Mouse (Mus musculus) lung, adult 2 months (tissue): ENCODE data around the gene Tmem235. TPM values are rescaled to one million over a fixed set of nuclear protein-coding genes. Genes with fewer than 3 reads are reported as not detected.
A peak's percentile ranks its signal among the peaks of the same experiment; 100 is the strongest.

ENCODE experiments used
- DNase-seq: peaks from one replicate; pipeline ENCODE4 v3.0.0; 2022
- H3K4me1 ChIP-seq: fragments of 200-500 bp; 2 replicates; pipeline ENCODE4 v1.6.1; 2011; ENCODE audit warnings: low read length; ENCODE audit not compliant: control insufficient read depth, insufficient read depth
- H3K4me3 ChIP-seq: fragments of 200-500 bp; replicated peaks from 2 replicates; pipeline ENCODE3; 2011; ENCODE audit warnings: low read depth, mild to moderate bottlenecking, control low read depth, low read length; ENCODE audit errors: extremely low read depth
- CTCF ChIP-seq: fragments of 200-500 bp; IDR thresholded peaks from 2 replicates; pipeline ENCODE4 v1.5.1; 2011; ENCODE audit warnings: mild to moderate bottlenecking, low read length, control low read depth; ENCODE audit not compliant: insufficient read depth
- POLR2A ChIP-seq: fragments of 200-500 bp; IDR thresholded peaks from 2 replicates; pipeline ENCODE4 v1.6.1; 2011; ENCODE audit warnings: low read depth, mild to moderate bottlenecking, control low read depth, low read length, borderline replicate concordance; ENCODE audit errors: extremely low read depth
- WGBS: fragments of 180-500 bp; shearing (Covaris S2); methylation state at CpG from one replicate; pipeline ENCODE4 v1.1.7; 2018; 5-methylcytosine and 5-hydroxymethylcytosine counted together
- polyA plus RNA-seq: library from polyadenylated mRNA; depleted of rRNA; stranded (reverse); fragments of >200 nt; gene quantifications from 2 replicates; pipeline ENCODE4 v1.2.3, GENCODE M21; 2012

Gene Tmem235
- polyA plus RNA-seq, 1 experiment, result not detected

DNA sequence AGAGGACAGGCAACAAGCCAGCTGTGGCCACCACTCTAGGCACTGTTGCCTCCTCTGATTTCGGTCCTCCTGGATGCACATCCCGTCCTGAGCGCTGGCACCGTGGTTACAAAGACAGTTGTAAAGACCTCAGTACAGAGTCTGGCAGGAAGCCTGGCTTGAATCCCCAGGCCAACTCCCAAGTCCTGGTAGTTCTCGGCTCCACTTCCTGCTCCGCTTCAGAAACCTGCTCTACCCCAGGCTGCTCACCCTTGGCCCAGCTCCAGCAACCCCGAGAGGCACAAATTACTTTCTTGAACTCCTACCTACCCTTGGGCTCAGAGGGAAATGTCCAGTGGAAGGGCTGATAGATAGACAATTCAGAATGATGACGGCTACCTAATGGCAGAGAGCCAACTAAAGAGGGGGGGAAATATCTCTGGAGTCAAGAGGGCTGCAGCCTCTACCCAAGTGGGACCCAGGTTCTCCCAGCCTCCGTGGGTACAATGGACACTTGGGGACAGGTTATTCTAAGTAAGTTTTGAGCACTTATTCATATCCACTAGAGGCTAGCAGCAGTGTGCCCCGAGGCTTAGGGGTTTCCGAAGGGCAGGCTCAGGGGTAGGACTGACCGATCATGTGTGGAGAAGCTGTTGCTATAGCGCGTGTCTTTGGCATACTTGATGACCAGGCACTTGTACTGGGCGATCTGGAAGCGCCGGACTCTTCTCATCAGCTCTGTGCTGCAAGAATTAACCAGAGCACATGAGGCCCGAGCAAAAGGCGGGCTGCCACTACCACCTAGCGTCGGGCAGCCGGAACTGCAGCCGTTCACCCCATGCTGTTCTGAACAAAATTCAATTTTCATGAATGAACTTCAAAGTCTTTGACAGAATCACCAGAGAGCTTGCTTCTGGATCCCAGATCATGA is 36.2 kb upstream of the Tmem235 start:
- Histone ChIP-seq H3K4me1 (peaks cover 29% of the 10 kb centered on the region), H3K4me3 (no peak overlapping the region)
- DNase-seq, result peak; percentile 81
- TF ChIP-seq CTCF (peak; percentile 93), POLR2A (no peak)
- WGBS, result 4% methylated on average over 23 of the region's 23 CpGs

DNA sequence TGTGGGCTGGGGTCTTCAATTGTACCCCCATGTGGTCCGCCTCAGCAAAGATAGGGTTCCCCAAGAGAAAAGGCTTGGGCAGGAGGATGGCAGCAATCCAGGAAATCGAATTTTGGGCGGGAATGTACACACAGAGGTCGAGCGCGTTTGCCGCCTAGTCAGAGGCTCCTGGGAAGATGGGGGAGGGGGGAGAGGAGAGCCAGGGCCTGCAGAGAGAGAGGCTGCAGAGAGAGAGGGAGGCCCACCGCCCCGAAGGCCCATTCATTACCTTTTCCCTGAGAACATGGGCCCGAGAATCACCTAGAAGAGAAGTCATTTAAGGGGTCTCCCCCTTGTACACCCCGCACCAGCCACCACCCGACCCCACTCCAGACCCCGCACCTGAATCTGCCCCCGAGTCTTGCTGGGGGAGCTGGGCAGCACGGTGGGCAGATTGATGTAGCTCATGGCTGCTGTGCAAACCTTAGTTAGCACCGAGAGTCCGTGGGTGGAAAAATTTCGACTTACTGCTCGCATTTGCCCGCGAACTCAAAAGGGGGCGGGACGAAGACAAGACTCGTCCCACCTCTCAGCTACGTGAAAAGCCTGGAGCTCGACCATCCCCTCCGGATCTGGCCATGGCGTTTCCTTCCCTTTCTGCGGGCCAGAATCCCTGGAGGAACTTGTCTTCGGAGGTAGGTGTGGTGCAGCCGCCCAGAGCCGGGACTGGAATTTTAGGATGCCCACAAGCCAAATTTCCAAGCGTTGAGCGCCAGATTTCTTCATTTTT is 35.0 kb upstream of the Tmem235 start, which contains the start of the genes Afmid and Tk1:
Gene Afmid, plus strand, starts transcription at position 592 of the 769 bp plus-strand sequence.
Gene Tk1, minus strand, starts transcription at position 760 of the 769 bp plus-strand sequence.
- no peak within 1 kb of the TSS for H3K4me3 ChIP-seq
- DNase-seq, result peak; percentile 59
- peaks cover 33% of the 10 kb centered on the region for H3K4me1 ChIP-seq
- WGBS, result under 1% methylated on average over 34 of the region's 34 CpGs
- TF ChIP-seq POLR2A, result no peak
- TF ChIP-seq CTCF, result no peak

DNA sequence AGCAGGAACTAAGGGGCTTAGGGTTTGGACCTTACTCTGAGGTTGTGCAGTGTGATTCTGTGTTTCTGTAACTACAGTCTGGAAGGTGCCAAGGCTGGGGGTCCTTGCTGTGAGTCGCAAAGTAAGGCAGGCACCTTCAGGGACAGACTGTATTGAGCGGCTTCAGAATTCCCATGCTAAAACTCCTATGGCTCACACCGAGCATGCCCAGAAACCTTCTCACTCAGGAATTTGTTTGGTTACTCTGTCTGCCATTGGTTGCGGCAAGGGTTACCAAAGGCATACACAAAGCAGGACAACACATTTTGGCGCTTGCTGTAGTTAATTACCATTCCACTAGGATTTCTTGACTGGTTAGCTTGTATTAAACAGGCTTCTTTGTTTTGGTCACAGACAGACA is 34.4 kb upstream of the Tmem235 start:
- no peak for DNase-seq
- TF ChIP-seq POLR2A (no peak), CTCF (no peak)
- peaks cover 33% of the 10 kb centered on the region for H3K4me1 ChIP-seq
- WGBS, result 27% methylated on average over 5 of the region's 5 CpGs
- no peak overlapping the region for H3K4me3 ChIP-seq

DNA sequence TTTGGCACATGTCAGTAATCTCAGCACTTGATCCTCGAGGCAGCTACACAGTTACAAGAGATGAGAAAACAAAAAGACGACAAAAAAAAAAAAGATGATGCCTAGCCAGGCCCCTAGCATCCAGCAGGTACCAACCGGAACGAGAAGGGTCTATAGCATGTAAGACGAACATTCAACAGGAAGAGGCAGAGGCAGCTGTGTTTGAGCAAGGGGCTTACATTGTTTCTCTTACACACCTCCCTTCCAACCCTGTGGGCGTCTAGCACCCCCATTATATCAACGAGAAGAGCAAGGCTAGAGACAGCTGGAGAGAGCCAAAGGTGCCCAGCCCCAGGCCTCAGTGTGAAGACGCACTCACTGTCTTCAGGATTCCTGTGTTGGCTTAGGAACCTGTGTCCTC is 33.6 kb upstream of the Tmem235 start:
- WGBS, result 45% methylated on average over 8 of the region's 8 CpGs
- Histone ChIP-seq H3K4me3 (no peak overlapping the region), H3K4me1 (peaks cover 33% of the 10 kb centered on the region)
- DNase-seq, result no peak
- TF ChIP-seq CTCF, result no peak
- no peak for TF ChIP-seq POLR2A

DNA sequence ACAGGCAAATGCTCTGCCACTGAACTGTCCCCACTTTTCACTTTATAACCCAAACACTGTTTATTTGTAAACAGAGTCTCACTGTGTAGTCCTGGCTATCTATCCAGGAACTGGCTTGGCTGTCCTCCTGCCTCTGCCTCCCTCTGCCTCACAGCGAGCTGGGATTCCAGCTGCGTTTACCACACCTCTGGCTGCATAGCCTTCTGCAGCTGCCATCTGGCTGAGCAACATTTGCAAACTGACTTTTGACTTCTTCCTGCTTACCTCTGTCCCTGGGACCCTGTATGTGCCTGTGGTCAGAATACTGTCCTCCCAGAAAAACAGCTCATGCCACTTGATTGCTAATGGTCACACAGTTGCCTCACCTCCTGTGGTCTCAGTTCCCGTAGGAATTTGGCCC is 33.2 kb upstream of the Tmem235 start:
- TF ChIP-seq POLR2A, result no peak
- TF ChIP-seq CTCF, result no peak
- whole genome bisulfite sequencing, result 31% methylated on average over 3 of the region's 3 CpGs
- no peak for DNase-seq
- H3K4me3 ChIP-seq, result no peak overlapping the region
- H3K4me1 ChIP-seq, result peaks cover 33% of the 10 kb centered on the region

DNA sequence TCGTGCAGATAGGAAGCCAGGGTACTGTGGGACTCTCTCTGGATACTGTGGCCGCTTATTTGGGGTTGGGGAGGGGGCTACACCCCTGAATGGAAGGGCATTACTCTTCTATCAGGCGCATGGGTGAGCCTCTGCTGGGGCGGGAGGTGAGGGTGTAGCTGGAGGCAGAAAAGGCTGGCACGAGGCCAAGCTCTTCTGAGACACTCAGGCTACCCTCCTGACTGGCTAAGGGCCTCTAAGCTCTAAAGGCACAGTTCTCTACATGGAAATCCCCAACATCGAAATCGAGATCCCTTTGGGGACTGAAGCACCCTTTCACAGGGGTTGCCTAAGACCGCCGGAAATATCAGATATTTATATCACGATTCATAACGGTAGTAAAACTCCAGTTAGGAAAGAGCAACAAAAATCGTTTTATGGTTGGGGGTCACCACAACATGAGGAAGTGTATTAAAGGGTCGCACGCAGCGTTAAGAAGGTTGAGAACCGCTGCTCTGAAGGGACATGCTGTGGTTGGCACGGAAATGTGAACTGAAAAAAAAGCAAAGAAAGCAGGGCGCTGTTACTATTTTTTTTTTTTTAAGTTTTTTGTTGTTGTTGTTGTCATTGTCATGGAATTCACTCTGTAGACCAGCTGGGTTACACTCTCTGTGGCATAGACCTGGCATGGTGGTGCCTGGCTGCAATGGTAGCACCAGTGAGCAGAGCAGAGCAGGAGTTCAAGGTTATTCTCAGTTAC is 32.2 kb upstream of the Tmem235 start:
- Histone ChIP-seq H3K4me1 (peaks cover 24% of the 10 kb centered on the region), H3K4me3 (no peak overlapping the region)
- TF ChIP-seq POLR2A, result no peak
- TF ChIP-seq CTCF, result no peak
- DNase-seq, result no peak
- WGBS, result 34% methylated on average over 18 of the region's 18 CpGs

DNA sequence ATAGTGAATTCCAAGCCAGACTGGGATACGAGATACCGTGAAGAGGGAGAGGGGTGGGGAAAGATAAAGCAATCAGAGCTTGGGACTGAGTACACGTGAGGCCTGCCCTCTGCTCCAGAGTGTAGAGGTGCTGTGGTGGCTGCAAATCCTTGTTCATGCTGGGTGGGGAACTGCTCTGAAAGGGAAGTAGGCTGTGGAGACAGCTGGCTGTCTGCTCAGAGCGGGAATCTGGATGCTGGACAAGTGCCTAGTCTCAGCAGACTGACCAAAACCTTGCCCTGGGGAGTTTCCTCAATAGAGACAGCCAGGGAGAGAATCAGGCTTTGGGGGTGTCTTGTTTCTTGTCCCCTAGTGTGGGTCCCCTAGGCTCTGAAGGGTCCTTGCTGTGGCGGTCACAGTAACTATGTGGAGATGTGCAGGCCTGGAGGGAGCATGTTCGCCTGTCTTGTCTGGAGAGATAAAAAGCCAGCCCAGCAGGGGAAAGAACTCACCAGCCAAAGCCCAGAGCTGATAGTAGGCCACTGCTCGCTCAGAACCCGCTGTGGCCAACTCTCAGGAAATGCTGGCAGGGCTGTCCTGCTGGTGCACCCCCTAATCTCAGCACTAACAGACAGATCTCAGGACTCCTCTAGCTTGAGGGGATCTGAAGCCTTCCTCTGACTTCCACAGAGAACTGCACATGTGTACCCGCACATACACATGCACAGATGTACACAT is 31.5 kb upstream of the Tmem235 start:
- no peak for TF ChIP-seq CTCF
- no peak for TF ChIP-seq POLR2A
- Histone ChIP-seq H3K4me1 (peaks cover 21% of the 10 kb centered on the region), H3K4me3 (no peak overlapping the region)
- WGBS, result 32% methylated on average over 9 of the region's 9 CpGs
- DNase-seq, result no peak

DNA sequence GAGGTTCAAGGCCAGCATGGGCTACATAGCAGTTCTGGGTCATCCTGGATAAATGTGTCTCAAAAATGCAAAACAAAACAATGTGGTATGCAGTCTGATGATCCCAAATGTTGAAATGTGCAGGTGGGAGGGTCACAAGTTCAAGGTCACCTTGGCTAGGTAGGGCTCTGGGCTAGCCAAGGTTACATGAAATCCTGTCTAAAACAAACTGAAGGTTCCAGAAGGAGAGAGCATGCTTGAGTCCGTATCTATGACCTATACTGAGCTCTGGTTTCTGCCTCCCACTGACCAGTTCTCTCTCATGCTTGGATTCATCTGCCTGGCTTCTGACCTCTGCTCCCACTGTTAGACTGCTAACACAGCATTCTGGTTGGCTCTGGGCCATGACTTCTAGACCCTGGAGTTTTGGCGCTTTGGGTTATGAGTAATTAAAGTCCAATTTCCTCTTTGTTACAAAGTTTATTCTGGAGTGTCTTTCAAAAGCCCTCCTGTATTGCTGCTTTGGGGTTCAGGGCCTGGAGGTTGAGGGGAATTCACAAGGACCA is 30.8 kb upstream of the Tmem235 start:
- TF ChIP-seq POLR2A, result no peak
- Histone ChIP-seq H3K4me1 (peaks cover 15% of the 10 kb centered on the region), H3K4me3 (no peak overlapping the region)
- no peak for DNase-seq
- 29% methylated on average over 2 of the region's 2 CpGs for WGBS

DNA sequence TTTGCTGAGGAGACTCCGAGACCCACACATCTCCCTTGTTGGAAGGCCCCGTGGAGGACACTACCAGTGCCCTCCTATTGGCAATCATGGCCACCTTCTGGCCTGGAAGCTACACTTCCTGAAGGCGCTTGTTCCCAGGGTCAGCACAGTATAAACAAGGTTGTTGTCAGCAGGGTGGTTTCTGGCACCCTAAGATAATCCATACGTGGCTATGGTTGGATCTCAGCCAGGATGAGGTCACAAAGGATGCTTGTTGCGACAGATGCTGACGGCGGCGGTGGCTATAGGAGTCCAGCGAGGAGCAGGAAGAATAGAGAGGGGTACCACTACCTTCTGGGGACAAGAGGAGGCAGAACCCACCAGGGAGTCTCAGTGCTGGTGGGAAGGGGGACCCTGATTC is 30.2 kb upstream of the Tmem235 start:
- H3K4me1 ChIP-seq, result peaks cover 15% of the 10 kb centered on the region

More for the DNA sequence above, 30.2 kb upstream of the Tmem235 start:
- H3K4me3 ChIP-seq, result no peak overlapping the region
- no peak for TF ChIP-seq POLR2A
- TF ChIP-seq CTCF, result no peak
- no peak for DNase-seq
- WGBS, result 42% methylated on average over 9 of the region's 9 CpGs
